Mouse (Mus musculus): ENCODE results near the gene Spdye4a. TPM values are rescaled to one million over a fixed set of nuclear protein-coding genes. Genes with fewer than 3 reads are reported as not detected.
A peak's percentile ranks its signal among the peaks of the same experiment; 100 is the strongest.

Gene Spdye4a
- polyA plus RNA-seq (2015; fragmentation: Nextera tagmentation; extraction: Ambion mirVana): not detected in 2 replicates

DNA sequence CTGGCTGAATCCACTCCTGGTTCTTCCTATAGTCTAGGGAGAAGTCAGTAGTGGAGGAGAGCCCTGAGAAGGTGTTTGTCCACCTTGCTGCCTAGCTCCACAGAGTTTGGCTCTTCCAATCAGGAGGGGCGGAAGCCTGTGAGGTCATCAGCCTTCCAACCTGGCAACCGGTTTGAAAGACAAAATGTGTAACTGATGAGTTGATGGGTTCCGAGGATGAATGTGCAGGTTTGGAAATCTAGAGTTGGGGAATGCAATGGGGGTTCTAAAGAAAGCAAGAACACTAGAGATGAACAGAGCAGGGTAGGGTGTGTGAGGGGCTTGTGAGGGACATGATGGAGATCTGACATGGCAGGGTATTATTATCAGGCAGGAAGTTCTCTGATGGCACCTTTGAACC, at the start of gene Spdye4a:
Spdye4a (minus strand) TSS at position 101 of the 400 bp plus-strand sequence.
- H3K27me3 ChIP-seq (ENCODE audit: control insufficient read depth, insufficient read depth, low read depth, low read length): no peaks in the 10 kb centered on the region
- no peaks in the 10 kb centered on the region for H3K4me1 ChIP-seq (ENCODE audit: control insufficient read depth, insufficient read depth, low read length)
- H3K36me3 ChIP-seq (ENCODE audit: control insufficient read depth, insufficient read depth, low read length): no peaks in the 10 kb centered on the region
- H3K27ac ChIP-seq (ENCODE audit: low read length): no peak within 1 kb of the TSS
- H3K9me3 ChIP-seq (replicated peaks; ENCODE audit: control insufficient read depth, low read length, poor library complexity, severe bottlenecking): no peaks in the 10 kb centered on the region; the same call in none of the 2 replicates
- H3K4me3 ChIP-seq (ENCODE audit: low read depth, low read length): no peak within 1 kb of the TSS
- WGBS: 89% methylated on average over 3 of the region's 3 CpGs
- H3K4me2 ChIP-seq (ENCODE audit: low read length): no peak within 1 kb of the TSS
- H3K9ac ChIP-seq (ENCODE audit: low read depth, low read length): no peak within 1 kb of the TSS
- no peak for ATAC-seq

DNA sequence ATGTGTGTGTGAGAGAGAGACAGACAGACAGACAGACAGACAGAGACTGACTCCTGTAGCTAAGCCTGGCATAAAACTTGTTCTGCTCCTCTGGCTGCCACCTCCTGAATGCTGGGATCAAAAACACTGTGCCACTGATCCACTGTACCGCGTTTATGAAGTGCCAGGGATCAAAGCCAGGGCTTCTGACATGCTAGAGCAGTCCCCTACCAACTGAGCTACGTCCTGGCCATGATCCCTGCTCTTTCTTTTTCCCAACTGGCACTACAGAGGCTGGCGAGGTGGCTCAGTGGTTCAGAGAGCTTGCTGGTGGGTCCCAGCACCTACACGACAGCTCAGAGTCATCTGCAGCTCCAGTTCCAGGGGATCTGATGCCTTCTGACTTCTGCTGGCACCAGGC, 49.1 kb upstream of the Spdye4a start:
- Histone ChIP-seq H3K9ac (ENCODE audit: low read depth, low read length) (no peak overlapping the region), H3K27ac (ENCODE audit: low read length) (no peak overlapping the region)
- ATAC-seq: no peak

DNA sequence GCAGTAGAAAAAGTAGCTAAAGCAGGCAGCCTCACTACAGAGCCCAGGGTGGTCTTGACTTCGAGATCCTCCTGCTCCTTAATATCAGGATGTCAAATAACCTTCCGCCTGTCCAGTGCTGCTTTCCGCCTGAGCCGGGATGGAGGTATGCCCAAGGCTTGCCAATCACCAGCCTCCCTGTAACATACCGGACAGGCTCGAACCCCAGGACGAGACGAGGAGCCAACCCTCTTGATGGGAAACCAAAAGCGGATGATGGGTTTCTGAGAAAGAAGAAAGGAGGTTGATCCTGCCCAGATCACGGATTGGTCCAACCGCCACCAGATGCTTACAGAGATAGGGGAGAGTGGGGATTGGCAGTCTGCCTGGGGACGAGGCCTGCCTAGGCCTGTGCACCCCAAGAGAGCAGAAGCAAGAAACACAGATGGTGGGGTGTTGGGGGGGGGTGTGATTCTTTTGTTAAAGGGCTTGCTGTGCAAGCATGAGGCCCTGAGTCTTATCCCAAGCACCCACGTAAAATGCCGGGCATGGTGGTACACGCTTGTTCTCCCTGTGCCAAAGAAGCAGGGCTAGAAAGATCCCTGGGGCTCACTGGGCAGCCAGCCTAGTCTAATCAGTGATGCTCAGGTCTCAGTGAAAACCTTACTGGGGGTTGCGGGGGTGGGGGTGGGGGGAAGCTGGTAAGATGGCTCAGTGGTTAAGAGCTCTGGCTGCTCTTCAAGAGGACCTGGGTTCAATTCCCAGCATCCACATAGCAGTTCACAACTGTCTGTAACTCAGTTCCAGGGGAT, 46.0 kb upstream of the Spdye4a start:
- 85% methylated on average over 16 of the region's 16 CpGs for WGBS
- Histone ChIP-seq H3K4me2 (ENCODE audit: low read length) (no peak overlapping the region), H3K4me1 (ENCODE audit: control insufficient read depth, insufficient read depth, low read length) (peaks cover 19% of the 10 kb centered on the region), H3K4me3 (ENCODE audit: low read depth, low read length) (no peak overlapping the region), H3K9ac (ENCODE audit: low read depth, low read length) (no peak overlapping the region), H3K27ac (ENCODE audit: low read length) (no peak overlapping the region), H3K36me3 (ENCODE audit: control insufficient read depth, insufficient read depth, low read length) (no peaks in the 10 kb centered on the region), H3K9me3 (replicated peaks; ENCODE audit: control insufficient read depth, low read length, poor library complexity, severe bottlenecking) (no peaks in the 10 kb centered on the region), H3K27me3 (ENCODE audit: control insufficient read depth, insufficient read depth, low read depth, low read length) (no peaks in the 10 kb centered on the region)
- no peak for ATAC-seq

More for the DNA sequence above, 49.1 kb upstream of the Spdye4a start:
- no peak overlapping the region for H3K4me3 ChIP-seq (ENCODE audit: low read depth, low read length)
- no peaks in the 10 kb centered on the region for H3K36me3 ChIP-seq (ENCODE audit: control insufficient read depth, insufficient read depth, low read length)
- no peaks in the 10 kb centered on the region for H3K9me3 ChIP-seq (replicated peaks; ENCODE audit: control insufficient read depth, low read length, poor library complexity, severe bottlenecking)
- no peak overlapping the region for H3K4me2 ChIP-seq (ENCODE audit: low read length)
- 52% methylated on average over 5 of the region's 5 CpGs for WGBS
- H3K4me1 ChIP-seq (ENCODE audit: control insufficient read depth, insufficient read depth, low read length): peaks cover 7% of the 10 kb centered on the region
- no peaks in the 10 kb centered on the region for H3K27me3 ChIP-seq (ENCODE audit: control insufficient read depth, insufficient read depth, low read depth, low read length)

- Histone ChIP-seq H3K36me3 (ENCODE audit: control insufficient read depth, insufficient read depth, low read length) (no peaks in the 10 kb centered on the region), H3K9ac (ENCODE audit: low read depth, low read length) (no peak overlapping the region), H3K4me2 (ENCODE audit: low read length) (no peak overlapping the region), H3K4me1 (ENCODE audit: control insufficient read depth, insufficient read depth, low read length) (peaks cover 21% of the 10 kb centered on the region), H3K27me3 (ENCODE audit: control insufficient read depth, insufficient read depth, low read depth, low read length) (no peaks in the 10 kb centered on the region), H3K9me3 (replicated peaks; ENCODE audit: control insufficient read depth, low read length, poor library complexity, severe bottlenecking) (no peaks in the 10 kb centered on the region), H3K4me3 (ENCODE audit: low read depth, low read length) (no peak overlapping the region), H3K27ac (ENCODE audit: low read length) (no peak overlapping the region)
- ATAC-seq: no peak
- 85% methylated on average over 3 of the region's 3 CpGs for WGBS
Observed at GRCm38 (mm10) chr5:143272108-143272507, 45.4 kb upstream of the Spdye4a start.

- Histone ChIP-seq H3K27ac (ENCODE audit: low read length) (no peak overlapping the region), H3K4me2 (ENCODE audit: low read length) (no peak overlapping the region), H3K4me1 (ENCODE audit: control insufficient read depth, insufficient read depth, low read length) (peaks cover 24% of the 10 kb centered on the region), H3K36me3 (ENCODE audit: control insufficient read depth, insufficient read depth, low read length) (no peaks in the 10 kb centered on the region), H3K4me3 (ENCODE audit: low read depth, low read length) (no peak overlapping the region), H3K27me3 (ENCODE audit: control insufficient read depth, insufficient read depth, low read depth, low read length) (no peaks in the 10 kb centered on the region), H3K9me3 (replicated peaks; ENCODE audit: control insufficient read depth, low read length, poor library complexity, severe bottlenecking) (no peaks in the 10 kb centered on the region), H3K9ac (ENCODE audit: low read depth, low read length) (no peak overlapping the region)
- WGBS: 88% methylated on average over 6 of the region's 6 CpGs
- no peak for ATAC-seq
Observed at GRCm38 (mm10) chr5:143271642-143272041, 45.0 kb upstream of the Spdye4a start.

DNA sequence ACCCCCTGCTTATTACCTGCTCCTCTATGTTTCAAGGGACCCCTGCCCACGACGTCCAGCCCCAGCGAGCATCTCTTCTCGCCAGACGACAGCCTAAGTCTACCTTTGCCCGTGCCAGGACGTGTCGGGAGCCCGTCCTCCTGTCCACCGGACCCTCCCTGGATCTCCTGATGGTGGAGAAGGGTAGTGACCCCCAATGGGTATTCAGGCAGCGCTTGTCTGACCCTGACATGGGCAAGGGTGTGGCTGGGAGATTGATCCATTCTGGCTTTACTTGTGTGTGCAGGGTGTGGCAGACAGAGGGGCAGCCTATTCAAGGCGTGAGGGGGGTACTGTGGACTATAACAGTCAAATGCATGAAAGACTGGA, 43.4 kb upstream of the Spdye4a start:
- H3K4me2 ChIP-seq (ENCODE audit: low read length): peak overlapping the region; percentile 63
- no peaks in the 10 kb centered on the region for H3K36me3 ChIP-seq (ENCODE audit: control insufficient read depth, insufficient read depth, low read length)
- peaks cover 27% of the 10 kb centered on the region for H3K4me1 ChIP-seq (ENCODE audit: control insufficient read depth, insufficient read depth, low read length)
- peak overlapping the region; percentile 83 for H3K9ac ChIP-seq (ENCODE audit: low read depth, low read length)
- peak overlapping the region; percentile 79 for H3K4me3 ChIP-seq (ENCODE audit: low read depth, low read length)
- H3K9me3 ChIP-seq (replicated peaks; ENCODE audit: control insufficient read depth, low read length, poor library complexity, severe bottlenecking): no peaks in the 10 kb centered on the region
- H3K27ac ChIP-seq (ENCODE audit: low read length): peak overlapping the region; percentile 76
- ATAC-seq: peak; percentile 44; the same call in 1 of the 2 replicates
- WGBS: 1% methylated on average over 12 of the region's 12 CpGs
- no peaks in the 10 kb centered on the region for H3K27me3 ChIP-seq (ENCODE audit: control insufficient read depth, insufficient read depth, low read depth, low read length)

- Histone ChIP-seq H3K9ac (ENCODE audit: low read depth, low read length) (peak within 1 kb of the TSS; percentile 83), H3K4me1 (ENCODE audit: control insufficient read depth, insufficient read depth, low read length) (peaks cover 27% of the 10 kb centered on the region), H3K27ac (ENCODE audit: low read length) (peak within 1 kb of the TSS; percentile 83), H3K4me2 (ENCODE audit: low read length) (peak within 1 kb of the TSS; percentile 63), H3K27me3 (ENCODE audit: control insufficient read depth, insufficient read depth, low read depth, low read length) (no peaks in the 10 kb centered on the region), H3K4me3 (ENCODE audit: low read depth, low read length) (peak within 1 kb of the TSS; percentile 79), H3K9me3 (replicated peaks; ENCODE audit: control insufficient read depth, low read length, poor library complexity, severe bottlenecking) (no peaks in the 10 kb centered on the region), H3K36me3 (ENCODE audit: control insufficient read depth, insufficient read depth, low read length) (no peaks in the 10 kb centered on the region; the same call in 1 of the 2 replicates)
- under 1% methylated on average over 72 of the region's 79 CpGs for WGBS
- ATAC-seq: peak; percentile 91
Observed at GRCm38 (mm10) chr5:143269363-143270150, 42.9 kb upstream of the Spdye4a start, which contains the start of gene Zfp316. TSS of gene Zfp316 (minus strand) at chr5:143270022.

- peak overlapping the region; percentile 63 for H3K4me2 ChIP-seq (ENCODE audit: low read length)
- no peak; the same call in 1 of the 2 replicates for ATAC-seq
- peaks cover 27% of the 10 kb centered on the region for H3K4me1 ChIP-seq (ENCODE audit: control insufficient read depth, insufficient read depth, low read length)
- no peaks in the 10 kb centered on the region for H3K9me3 ChIP-seq (replicated peaks; ENCODE audit: control insufficient read depth, low read length, poor library complexity, severe bottlenecking)
- WGBS: 22% methylated on average over 8 of the region's 8 CpGs
- H3K4me3 ChIP-seq (ENCODE audit: low read depth, low read length): peak overlapping the region; percentile 79
- H3K27me3 ChIP-seq (ENCODE audit: control insufficient read depth, insufficient read depth, low read depth, low read length): no peaks in the 10 kb centered on the region
- H3K9ac ChIP-seq (ENCODE audit: low read depth, low read length): peak overlapping the region; percentile 83
- peak overlapping the region; percentile 83 for H3K27ac ChIP-seq (ENCODE audit: low read length)
- H3K36me3 ChIP-seq (ENCODE audit: control insufficient read depth, insufficient read depth, low read length): peaks cover 2% of the 10 kb centered on the region; the same call in 1 of the 2 replicates
Observed at GRCm38 (mm10) chr5:143268985-143269362, 42.3 kb upstream of the Spdye4a start.

DNA sequence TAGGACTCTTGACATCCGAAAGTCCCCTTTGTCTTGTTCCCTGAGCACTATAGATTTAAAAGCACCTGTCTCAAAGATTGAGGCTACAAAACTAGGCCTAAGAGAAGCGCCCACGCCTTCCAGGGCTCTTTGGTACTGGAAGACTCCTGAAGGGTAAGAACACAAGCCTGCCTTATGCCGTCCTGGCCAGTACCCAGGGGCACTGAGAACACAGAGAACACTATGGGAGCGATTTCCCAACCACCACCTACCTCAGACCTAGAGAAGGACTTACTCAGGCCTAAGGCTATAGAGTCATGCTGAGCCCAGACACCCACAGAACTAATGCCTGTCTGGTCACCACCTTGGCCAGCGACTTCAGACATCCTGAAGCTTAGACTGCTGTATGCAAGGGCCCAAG, 40.1 kb upstream of the Spdye4a start:
- Histone ChIP-seq H3K36me3 (ENCODE audit: control insufficient read depth, insufficient read depth, low read length) (peaks cover 16% of the 10 kb centered on the region), H3K4me2 (ENCODE audit: low read length) (no peak overlapping the region), H3K9ac (ENCODE audit: low read depth, low read length) (no peak overlapping the region), H3K4me1 (ENCODE audit: control insufficient read depth, insufficient read depth, low read length) (peaks cover 27% of the 10 kb centered on the region), H3K27ac (ENCODE audit: low read length) (no peak overlapping the region), H3K4me3 (ENCODE audit: low read depth, low read length) (no peak overlapping the region), H3K27me3 (ENCODE audit: control insufficient read depth, insufficient read depth, low read depth, low read length) (no peaks in the 10 kb centered on the region), H3K9me3 (replicated peaks; ENCODE audit: control insufficient read depth, low read length, poor library complexity, severe bottlenecking) (no peaks in the 10 kb centered on the region)
- WGBS: 80% methylated on average over 6 of the region's 6 CpGs
- ATAC-seq: no peak

All from midbrain, embryonic 16.5 days (tissue).